Mouse (Mus musculus) naive thymus-derived CD4-positive, alpha-beta T cell, adult 2 months (primary cell): ENCODE data around the gene Nwd1.
"Not testable (repeated sequence)": the region's sequence is repeated elsewhere in the genome, so short reads cannot be mapped to it uniquely, and the experiment has no call there.

Experiments
- DNase-seq: peaks from one replicate; pipeline ENCODE4 v3.0.0-alpha.2; 2011; ENCODE audit warnings: low read depth

The Nwd1 gene

GRCm38 (mm10) chr8:72646060-72646767, at the start of gene Nwd1:
TSS of gene Nwd1 (plus strand) at chr8:72646711.
- DNase-seq: peak; percentile 29

DNA sequence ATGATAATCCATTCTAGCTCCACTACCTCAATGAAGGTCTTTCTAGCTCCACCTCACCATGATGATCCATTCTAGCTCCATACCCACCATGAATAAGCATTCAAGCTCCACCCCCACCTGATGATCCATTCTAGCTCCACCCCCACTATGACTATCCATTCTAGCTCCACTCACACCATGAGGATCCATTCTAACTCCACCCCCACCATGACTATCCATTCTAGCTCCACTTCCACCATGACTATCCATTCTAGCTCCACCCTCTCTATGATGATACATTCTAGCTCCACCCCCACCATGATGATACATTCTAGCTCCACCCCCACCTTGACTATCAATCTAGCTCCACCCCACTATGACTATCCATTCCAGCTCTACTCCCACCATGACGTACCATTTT, 3.6 kb upstream of the Nwd1 start:
- no peak for DNase-seq

GRCm38 (mm10) chr8:72644601-72645000, 1.9 kb upstream of the Nwd1 start:
- no peak for DNase-seq

DNA sequence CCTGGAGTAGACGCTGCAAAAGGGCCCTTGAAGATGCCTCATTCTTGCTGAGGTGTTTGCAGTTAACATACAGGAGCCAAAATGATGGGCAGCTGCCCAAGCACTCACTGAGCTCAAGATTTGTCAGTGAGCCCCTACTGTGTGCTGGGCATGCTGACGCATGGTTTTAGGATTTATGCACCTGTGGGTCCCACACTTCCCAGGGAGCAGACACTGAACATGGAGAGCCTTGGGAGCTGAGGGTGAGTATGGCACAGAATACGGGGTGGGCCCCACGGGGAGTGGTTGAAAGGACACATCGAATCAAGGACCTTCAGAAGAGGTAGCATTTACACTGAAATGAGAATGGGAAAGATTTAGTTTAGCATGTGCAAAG, 245 bp downstream of the Nwd1 start:
- no peak for DNase-seq

GRCm38 (mm10) chr8:72650697-72651096, 4.2 kb downstream of the Nwd1 start:
- no peak for DNase-seq

GRCm38 (mm10) chr8:72654565-72655521, 8.3 kb downstream of the Nwd1 start:
- DNase-seq: no peak

DNA sequence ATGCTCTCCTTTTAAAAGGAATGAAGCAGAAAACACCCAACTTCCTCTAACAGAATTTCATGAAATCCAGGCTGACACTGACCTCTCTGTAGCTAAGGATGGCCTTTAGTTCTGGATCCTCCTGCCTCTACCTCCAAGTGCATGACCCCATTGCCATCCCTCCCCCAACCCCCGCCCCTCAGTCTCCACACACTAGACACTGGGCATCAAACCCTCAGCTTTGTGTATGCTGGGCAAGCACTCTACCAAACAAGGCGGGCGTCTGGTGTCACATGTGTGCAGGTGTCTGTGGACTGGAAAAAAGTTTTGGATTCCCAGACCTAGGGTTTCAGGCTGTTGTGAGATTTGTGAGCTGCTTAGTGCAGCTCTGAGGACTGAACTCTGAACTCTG, 9.0 kb downstream of the Nwd1 start:
- no peak for DNase-seq

- DNase-seq: peak; percentile 20
These were observed 13.5 kb downstream of the Nwd1 start for GRCm38 (mm10) chr8:72659967-72660366.

DNA sequence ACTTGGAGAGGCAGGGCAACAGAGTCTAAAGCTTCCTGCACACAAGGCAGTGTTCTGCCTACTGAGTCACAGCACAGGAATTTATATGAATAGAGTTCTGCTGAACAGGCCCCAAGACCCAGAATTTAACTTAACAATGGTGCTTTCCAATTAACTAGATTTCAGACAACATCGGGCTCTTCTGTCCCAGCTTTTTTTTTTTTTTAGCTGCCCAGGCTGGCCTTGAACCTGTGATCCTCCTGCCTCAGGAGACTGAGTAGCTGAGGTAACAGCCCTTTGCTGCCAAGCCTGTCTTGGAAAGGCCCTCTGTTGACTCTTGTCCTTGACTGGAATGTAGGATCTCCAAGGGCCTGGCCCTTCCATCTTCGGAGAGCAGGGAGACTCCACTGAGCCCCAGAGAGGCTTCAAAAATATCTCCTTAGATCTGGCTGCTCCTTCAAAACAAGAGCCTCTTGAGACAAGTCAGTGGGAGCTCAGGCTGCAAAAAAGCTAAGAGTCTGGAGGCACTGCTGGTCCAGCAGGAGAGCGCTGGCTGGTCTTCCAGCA, 17.7 kb downstream of the Nwd1 start:
- no peak for DNase-seq

- DNase-seq: no peak
These were observed 18.2 kb downstream of the Nwd1 start for GRCm38 (mm10) chr8:72664757-72665156.

DNA sequence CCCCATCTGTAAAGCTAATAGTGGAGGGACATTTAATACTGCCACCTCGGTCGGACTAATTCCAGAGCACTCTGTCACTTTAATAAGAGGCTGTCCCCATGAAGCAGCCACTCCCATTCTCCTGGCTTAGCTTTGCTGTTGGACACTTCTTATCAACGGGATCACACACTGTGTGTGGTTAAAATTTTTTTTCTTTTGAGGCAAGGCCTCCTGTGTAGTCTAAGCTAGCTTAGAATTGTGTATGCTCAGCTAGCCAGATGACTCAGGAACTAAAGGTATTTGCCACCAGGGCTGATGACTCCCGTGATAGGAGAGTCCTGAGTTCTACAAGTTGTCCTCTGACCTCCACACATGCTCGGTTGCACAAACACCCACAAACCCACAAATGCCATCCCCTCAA, 18.9 kb downstream of the Nwd1 start:
- no peak for DNase-seq

- DNase-seq: no peak
These were observed 22.4 kb downstream of the Nwd1 start for GRCm38 (mm10) chr8:72668925-72669324.

DNA sequence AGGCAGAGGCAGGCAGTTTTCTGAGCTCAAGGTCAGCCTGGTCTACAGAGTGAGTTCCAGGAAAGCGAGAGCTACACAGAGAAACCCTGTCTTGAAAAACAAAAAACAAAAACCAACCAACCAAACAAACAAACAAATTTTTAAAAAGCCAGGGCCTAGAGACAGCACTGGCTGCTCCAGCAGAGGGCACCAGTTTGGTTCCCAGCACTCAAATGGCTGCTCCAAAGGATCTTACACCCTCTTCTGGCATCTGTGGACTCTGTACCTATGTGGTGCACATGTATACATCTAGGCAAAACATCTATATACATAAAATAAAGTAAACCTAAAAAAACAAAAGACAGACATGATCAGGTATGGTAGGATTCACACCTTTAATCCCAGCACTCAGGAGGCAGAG, 26.3 kb downstream of the Nwd1 start:
- DNase-seq: no peak

DNA sequence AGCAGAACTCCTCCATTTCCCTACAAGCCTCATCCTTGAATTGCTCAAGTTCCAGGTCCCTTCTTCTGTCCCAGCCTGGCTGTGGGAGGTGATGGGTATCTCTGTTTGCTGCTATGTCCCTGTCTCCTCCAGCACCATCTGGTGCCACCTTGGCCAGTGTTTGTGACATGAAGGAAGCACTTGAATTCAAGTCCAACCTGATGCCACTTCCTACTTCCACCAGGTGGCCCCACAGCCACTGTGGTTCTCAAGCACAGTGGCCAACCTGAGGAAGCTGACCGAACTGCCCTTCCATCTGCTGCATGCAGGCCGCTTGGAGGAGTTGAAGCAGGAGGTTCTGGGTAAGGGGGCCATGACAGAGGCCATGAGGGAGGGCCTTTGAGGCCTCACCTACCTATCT, 27.7 kb downstream of the Nwd1 start:
- no peak for DNase-seq

DNA sequence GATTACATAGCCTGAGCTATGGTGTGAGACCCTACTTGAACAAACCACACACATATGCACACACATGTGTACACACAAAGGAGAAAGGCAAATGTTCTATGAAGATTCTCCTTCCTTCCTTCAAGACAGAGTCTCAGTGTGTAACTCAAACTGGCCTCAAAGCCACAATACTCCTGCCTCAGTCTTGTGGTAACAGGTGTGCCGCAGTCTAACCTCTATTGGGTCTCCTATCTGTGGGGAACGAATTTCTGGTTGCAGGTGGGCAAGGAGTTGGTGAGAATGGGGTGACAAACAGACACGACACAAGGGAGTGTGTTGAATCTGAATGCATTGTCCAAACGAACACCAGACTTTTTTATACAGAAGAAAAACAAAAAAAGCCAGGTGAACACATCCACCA, 29.9 kb downstream of the Nwd1 start:
- DNase-seq: no peak

DNA sequence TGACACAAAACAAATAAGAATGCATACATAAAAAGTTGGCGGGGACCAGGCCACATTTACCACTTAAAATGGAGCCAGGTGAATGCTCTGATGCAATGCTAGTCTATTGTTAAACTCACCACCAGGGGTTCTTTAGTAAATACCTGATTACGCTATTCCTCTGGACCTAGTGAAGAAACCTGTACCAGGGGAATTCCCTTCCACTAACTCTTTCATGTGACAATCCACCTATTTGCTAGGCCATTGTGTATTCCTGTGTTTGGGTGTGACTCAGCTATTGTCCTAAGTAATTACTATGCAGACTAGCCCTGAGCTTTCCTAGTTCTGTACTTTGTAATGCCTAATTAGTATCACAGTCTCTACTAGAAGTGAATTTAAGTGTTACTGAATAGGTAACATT, 30.3 kb downstream of the Nwd1 start:
- DNase-seq: not testable (repeated sequence)

DNA sequence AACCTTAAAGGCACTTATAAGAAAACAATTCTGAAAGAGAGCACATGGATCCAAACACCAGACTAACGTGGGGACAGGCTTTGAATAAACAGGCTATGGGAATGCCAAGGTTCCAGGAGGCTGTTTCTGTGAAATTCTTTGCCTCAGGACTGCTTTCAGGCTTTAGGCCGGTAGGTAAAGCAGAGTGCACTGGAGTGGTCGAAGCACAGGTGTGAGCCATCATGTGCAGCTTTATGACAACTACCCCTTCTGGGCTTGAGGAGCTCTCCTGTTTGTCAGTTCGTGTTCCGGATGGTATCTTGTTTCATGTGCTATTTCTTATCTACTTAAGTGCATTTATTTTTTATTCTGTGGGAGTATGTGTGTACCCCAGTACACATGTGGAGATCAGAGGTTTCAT, 30.8 kb downstream of the Nwd1 start:
- no peak for DNase-seq

DNA sequence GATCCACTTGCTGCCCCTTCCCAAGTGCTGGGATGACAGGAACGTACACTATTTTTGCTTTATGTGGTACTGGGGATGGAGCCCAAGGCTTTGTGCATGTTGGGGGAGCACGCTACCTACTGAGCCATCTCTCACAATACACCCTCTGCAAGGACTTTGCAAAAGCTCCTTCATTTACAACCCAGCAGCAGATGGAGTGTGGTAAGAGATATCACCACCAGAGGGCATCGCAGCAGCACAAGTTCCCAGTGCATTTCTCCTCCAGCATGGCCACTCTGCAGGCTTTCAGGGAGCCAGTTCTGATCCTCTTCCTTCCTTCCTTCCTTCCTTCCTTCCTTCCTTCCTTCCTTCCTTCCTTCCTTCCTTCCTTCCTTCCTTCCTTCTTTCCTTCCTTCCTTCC, 33.6 kb downstream of the Nwd1 start:
- peak; percentile 75 for DNase-seq

- no peak for DNase-seq
These were observed 35.7 kb downstream of the Nwd1 start for GRCm38 (mm10) chr8:72682051-72682687.

DNA sequence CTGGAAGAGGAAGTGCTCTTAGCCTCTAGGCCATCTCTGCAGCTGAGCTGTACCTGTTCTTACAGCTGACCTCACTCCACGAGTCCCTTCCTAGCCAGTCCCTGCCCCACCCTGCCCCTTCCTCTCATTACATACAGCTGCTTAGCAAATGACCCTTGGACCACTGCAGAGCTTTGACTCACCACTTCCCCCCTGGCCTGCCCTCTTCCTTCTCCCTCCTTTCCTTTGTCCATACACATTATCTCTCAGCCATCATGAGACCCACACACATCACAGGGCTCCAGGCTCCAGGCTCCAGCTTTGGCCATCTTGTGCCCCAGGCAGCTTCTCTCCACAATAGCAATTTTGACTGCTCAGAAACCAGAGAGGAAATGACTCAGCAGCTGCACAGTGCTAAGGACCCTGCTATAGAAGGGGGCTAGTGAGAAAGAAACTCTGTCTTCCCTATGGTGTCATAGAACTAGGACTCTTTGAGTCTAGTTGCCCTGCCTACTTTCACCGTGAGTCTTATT, 36.6 kb downstream of the Nwd1 start:
- DNase-seq: no peak

DNA sequence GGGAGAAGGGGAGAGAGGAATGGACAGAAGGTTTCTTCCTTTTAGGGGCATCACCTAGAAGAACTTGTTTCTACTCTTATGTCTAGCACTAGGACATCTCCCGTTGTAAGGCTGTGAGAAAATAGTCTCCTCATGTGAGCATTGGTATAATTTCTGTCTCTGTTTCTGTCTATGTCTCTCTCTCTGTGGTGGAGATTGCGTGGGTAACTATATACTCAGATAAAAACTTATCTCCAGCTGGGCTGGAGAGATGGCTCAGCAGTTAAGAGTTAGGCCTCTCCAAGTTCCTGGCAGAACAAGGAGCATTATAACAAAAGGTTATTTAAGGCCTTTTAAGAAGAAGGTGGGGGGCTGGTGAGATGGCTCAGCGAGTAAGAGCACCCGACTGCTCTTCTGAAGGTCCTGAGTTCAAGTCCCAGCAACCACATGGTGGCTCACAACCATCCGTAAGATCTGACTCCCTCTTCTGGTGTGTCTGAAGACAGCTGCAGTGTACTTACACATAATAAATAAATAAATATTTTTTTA, 37.1 kb downstream of the Nwd1 start:
- not testable (repeated sequence) for DNase-seq

DNA sequence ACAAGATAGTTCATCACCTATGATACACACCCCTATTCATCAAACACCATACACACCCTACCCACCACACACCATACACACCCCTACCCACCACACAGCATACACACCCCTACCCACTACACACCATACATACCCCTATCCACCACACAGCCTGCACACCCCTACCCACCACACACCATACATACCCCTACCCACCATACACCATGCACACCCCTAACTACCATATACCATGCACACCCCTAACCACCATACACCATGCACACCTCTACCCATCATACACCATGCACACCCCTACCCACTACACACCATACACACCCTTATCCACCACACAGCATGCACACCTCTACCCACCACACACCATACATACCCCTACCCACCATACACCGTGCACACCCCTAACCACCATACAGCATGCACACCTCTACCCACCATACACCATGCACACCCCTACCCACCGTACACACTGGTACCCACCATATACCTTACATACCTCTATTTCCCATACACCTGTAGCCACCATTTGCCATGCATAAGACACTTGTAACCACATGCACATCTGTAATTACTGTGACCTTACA, 51.9 kb downstream of the Nwd1 start:
- DNase-seq: no peak
